Mouse (Mus musculus): ENCODE results near the gene 4930562C15Rik. TPM values are rescaled to one million over a fixed set of nuclear protein-coding genes. Genes with fewer than 3 reads are reported as not detected.
A peak's percentile ranks its signal among the peaks of the same experiment; 100 is the strongest.
"Not testable (repeated sequence)": the region's sequence is repeated elsewhere in the genome, so short reads cannot be mapped to it uniquely, and the experiment has no call there.

The 4930562C15Rik gene
- polyA plus RNA-seq (2015; fragmentation: Nextera tagmentation; extraction: Ambion mirVana) = 0.75 and 1.2 TPM in 2 replicates

DNA sequence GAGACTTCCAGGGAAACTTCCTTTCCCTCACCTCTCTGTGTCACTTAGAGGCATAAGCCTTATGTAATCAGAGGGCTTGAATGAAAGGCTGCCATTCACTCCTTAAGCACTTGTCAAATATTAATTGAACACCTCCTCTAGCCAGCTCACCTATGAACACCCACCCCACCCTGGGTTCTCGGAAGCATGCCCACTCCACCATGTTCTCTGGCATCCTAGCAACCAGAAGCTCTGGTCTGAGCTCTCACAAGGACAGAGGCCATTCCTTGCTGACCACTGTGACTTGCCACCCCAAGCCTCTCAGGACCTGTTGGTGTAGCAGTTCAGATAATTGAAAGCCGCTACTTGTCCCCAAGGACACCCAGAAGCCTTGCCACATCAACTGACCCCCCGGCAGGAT, at the start of gene 4930562C15Rik:
Gene 4930562C15Rik (plus strand): TSS at position 226 of the 400 bp plus-strand sequence.
- 90% methylated on average over 3 of the region's 3 CpGs for WGBS
- Histone ChIP-seq H3K9me3 (no peaks in the 10 kb centered on the region), H3K4me3 (no peak within 1 kb of the TSS), H3K27ac (no peak within 1 kb of the TSS), H3K9ac (no peak within 1 kb of the TSS), H3K27me3 (no peaks in the 10 kb centered on the region), H3K4me2 (replicated peaks) (no peak within 1 kb of the TSS), H3K36me3 (no peaks in the 10 kb centered on the region), H3K4me1 (no peaks in the 10 kb centered on the region)
- ATAC-seq (ENCODE audit: low FRiP score, low read depth) = no peak

GRCm38 (mm10) chr16:4785706-4786105, 49.5 kb upstream of the 4930562C15Rik start:
- no peak for ATAC-seq (ENCODE audit: low FRiP score, low read depth)
- WGBS = 84% methylated on average over 4 of the region's 4 CpGs
- peaks cover 51% of the 10 kb centered on the region for H3K4me1 ChIP-seq

DNA sequence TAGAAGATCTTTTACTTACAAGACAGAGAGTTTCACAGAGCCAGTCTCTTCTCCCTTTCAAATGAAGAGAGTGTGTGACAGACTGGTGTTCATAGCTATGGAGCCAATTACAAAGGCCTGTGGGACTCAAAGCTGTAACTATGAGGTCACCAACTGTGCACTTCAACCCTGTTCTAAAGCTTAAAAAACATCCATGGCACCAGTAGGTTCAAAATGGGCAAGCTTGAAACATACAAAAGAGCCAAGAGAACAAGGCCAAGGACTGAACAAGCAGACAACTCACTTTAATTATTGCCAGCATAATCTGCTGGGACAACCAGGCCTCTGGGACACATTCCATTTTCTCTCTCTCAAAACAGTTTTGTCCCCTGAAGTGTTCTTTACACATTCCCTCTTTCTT, 47.0 kb upstream of the 4930562C15Rik start:
- peaks cover 48% of the 10 kb centered on the region for H3K4me1 ChIP-seq
- peak overlapping the region; percentile 91 for H3K4me2 ChIP-seq (replicated peaks)
- ATAC-seq (ENCODE audit: low FRiP score, low read depth) = no peak
- no peaks in the 10 kb centered on the region for H3K27me3 ChIP-seq
- peaks cover 14% of the 10 kb centered on the region for H3K36me3 ChIP-seq
- H3K27ac ChIP-seq = no peak overlapping the region
- H3K9ac ChIP-seq = peak overlapping the region; percentile 25
- no peaks in the 10 kb centered on the region for H3K9me3 ChIP-seq
- peak overlapping the region; percentile 70 for H3K4me3 ChIP-seq

More at GRCm38 (mm10) chr16:4785706-4786105, 49.5 kb upstream of the 4930562C15Rik start:
- Histone ChIP-seq H3K27me3 (no peaks in the 10 kb centered on the region), H3K9ac (no peak overlapping the region), H3K4me2 (replicated peaks) (no peak overlapping the region), H3K36me3 (peaks cover 17% of the 10 kb centered on the region), H3K27ac (no peak overlapping the region), H3K9me3 (no peaks in the 10 kb centered on the region), H3K4me3 (no peak overlapping the region)

- Histone ChIP-seq H3K27me3 (no peaks in the 10 kb centered on the region), H3K27ac (peak overlapping the region; percentile 98), H3K4me1 (peaks cover 43% of the 10 kb centered on the region), H3K36me3 (peaks cover 7% of the 10 kb centered on the region; the same call in 1 of the 2 replicates), H3K4me3 (peak overlapping the region; percentile 70), H3K4me2 (replicated peaks) (peak overlapping the region; percentile 91), H3K9ac (peak overlapping the region; percentile 92), H3K9me3 (no peaks in the 10 kb centered on the region)
- peak; percentile 66 for ATAC-seq (ENCODE audit: low FRiP score, low read depth)
- 0% methylated on average over 29 of the region's 29 CpGs for WGBS
Measured at GRCm38 (mm10) chr16:4789311-4789768, 45.9 kb upstream of the 4930562C15Rik start.

DNA sequence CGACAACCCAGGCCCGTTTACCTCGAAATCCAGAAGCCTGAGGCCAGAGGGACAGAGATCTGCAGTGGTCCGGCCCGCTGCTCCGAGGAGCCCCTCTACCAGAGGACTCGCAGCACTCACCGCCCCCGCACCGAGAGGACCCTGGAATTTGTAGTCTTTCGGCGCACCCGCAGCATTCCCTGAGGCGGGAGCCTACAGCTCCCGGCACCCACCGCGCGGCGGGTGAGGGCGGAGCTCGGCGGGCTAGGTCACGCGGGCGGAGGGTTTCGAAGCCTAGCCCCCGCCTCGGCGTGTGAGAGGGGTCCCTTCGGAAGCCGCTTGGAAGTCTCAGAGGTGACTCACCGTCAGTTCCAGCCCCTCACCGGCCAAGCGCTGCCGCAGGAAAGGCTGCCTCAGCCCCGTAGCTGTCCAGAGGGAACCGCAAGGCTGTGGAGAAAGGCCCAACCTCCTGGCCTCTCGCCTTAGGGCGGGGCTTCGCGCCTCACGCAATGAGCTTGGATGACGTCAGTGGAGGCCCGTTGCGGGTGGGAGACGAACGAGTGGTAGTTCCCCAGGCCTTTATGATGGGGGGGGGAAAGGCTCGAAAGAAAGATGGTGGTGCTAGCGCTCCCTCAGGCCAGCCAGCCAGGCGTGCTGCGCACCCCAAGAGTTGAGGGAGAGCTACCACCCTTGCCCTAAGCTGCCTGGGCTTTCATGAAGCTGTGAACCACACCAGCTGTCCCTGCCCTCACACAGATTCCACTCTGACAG, 45.2 kb upstream of the 4930562C15Rik start, which contains the start of gene Cdip1:
Gene Cdip1 (minus strand): TSS at position 483 of the 750 bp plus-strand sequence.
- Histone ChIP-seq H3K9me3 (no peaks in the 10 kb centered on the region), H3K27ac (peak within 1 kb of the TSS; percentile 98), H3K4me1 (peaks cover 37% of the 10 kb centered on the region), H3K36me3 (peaks cover 7% of the 10 kb centered on the region; the same call in 1 of the 2 replicates), H3K9ac (peak within 1 kb of the TSS; percentile 92), H3K27me3 (no peaks in the 10 kb centered on the region), H3K4me3 (peak within 1 kb of the TSS; percentile 70), H3K4me2 (replicated peaks) (peak within 1 kb of the TSS; percentile 91)
- under 1% methylated on average over 51 of the region's 51 CpGs for WGBS
- ATAC-seq (ENCODE audit: low FRiP score, low read depth) = peak; percentile 99

DNA sequence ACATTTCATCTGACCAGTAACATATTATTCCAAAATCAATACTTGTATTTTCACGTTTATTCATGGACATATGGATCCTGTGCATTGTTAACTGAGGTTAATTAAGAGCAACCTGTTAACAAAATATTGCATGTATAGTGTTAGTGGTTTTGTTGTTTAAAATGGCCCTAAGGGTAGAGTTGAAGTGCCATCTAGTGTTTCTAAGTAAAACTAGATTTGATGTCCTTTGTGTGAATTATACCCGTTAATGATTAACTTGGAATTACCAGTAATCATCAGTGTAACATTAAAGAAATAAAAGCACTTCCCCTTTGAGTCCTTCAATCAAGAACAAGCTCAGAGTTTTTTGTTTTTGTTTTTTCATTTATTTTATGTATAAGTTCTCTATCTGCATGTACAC, 43.9 kb upstream of the 4930562C15Rik start:
- no peak overlapping the region for H3K27ac ChIP-seq

GRCm38 (mm10) chr16:4796631-4797030, 38.6 kb upstream of the 4930562C15Rik start:
- H3K4me2 ChIP-seq (replicated peaks) = no peak overlapping the region
- no peaks in the 10 kb centered on the region for H3K4me1 ChIP-seq
- no peak overlapping the region for H3K4me3 ChIP-seq
- no peak for ATAC-seq (ENCODE audit: low FRiP score, low read depth)
- no peaks in the 10 kb centered on the region for H3K36me3 ChIP-seq
- no peak overlapping the region for H3K27ac ChIP-seq
- WGBS = 83% methylated on average over 4 of the region's 4 CpGs
- no peak overlapping the region for H3K9ac ChIP-seq
- H3K9me3 ChIP-seq = no peaks in the 10 kb centered on the region
- H3K27me3 ChIP-seq = no peaks in the 10 kb centered on the region

More for the DNA sequence above, 43.9 kb upstream of the 4930562C15Rik start:
- WGBS = 70% methylated on average over 2 of the region's 2 CpGs
- ATAC-seq (ENCODE audit: low FRiP score, low read depth) = no peak
- H3K4me2 ChIP-seq (replicated peaks) = no peak overlapping the region
- no peaks in the 10 kb centered on the region for H3K27me3 ChIP-seq
- peaks cover 25% of the 10 kb centered on the region for H3K4me1 ChIP-seq
- H3K9ac ChIP-seq = no peak overlapping the region
- no peaks in the 10 kb centered on the region for H3K9me3 ChIP-seq
- H3K36me3 ChIP-seq = peaks cover 7% of the 10 kb centered on the region; the same call in 1 of the 2 replicates
- H3K4me3 ChIP-seq = no peak overlapping the region

- H3K4me2 ChIP-seq (replicated peaks) = no peak overlapping the region
Measured at GRCm38 (mm10) chr16:4818349-4818748, 16.9 kb upstream of the 4930562C15Rik start.

GRCm38 (mm10) chr16:4824466-4824865, 10.8 kb upstream of the 4930562C15Rik start:
- WGBS = 86% methylated on average over 5 of the region's 5 CpGs
- H3K36me3 ChIP-seq; H3K9me3 ChIP-seq; H3K9ac ChIP-seq; H3K27me3 ChIP-seq; H3K27ac ChIP-seq; ATAC-seq (ENCODE audit: low FRiP score, low read depth); H3K4me3 ChIP-seq; H3K4me1 ChIP-seq; H3K4me2 ChIP-seq (replicated peaks): not testable (repeated sequence)

More at GRCm38 (mm10) chr16:4818349-4818748, 16.9 kb upstream of the 4930562C15Rik start:
- no peak overlapping the region for H3K4me3 ChIP-seq
- H3K9me3 ChIP-seq = peaks cover 7% of the 10 kb centered on the region
- H3K9ac ChIP-seq = no peak overlapping the region
- H3K4me1 ChIP-seq = no peaks in the 10 kb centered on the region
- 89% methylated on average over 3 of the region's 3 CpGs for WGBS
- no peaks in the 10 kb centered on the region for H3K36me3 ChIP-seq
- no peaks in the 10 kb centered on the region for H3K27me3 ChIP-seq
- no peak for ATAC-seq (ENCODE audit: low FRiP score, low read depth)
- H3K27ac ChIP-seq = no peak overlapping the region

DNA sequence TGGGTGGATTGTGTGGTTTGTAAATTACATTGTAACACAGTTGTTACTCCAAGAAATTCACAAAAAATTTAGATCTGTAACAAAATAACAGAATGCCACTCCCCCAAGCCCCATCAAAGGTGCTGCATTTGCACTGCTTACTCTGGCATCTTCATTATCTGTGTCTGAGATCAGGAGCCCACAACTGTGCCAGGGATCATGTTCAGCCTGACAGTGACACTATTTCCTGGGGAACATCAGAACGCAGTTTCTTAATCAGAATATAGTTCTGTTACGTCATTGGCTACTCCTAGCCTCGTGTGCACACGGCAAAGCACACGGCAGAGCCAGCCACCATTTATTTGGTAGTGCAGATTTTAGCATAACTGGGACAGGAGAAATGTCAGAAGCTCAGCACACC, 7.6 kb upstream of the 4930562C15Rik start:
- H3K36me3 ChIP-seq = no peaks in the 10 kb centered on the region
- 91% methylated on average over 5 of the region's 5 CpGs for whole genome bisulfite sequencing
- ATAC-seq (ENCODE audit: low FRiP score, low read depth) = no peak
- no peaks in the 10 kb centered on the region for H3K27me3 ChIP-seq
- H3K27ac ChIP-seq = no peak overlapping the region
- H3K4me1 ChIP-seq = no peaks in the 10 kb centered on the region
- H3K4me3 ChIP-seq = no peak overlapping the region
- H3K9ac ChIP-seq = no peak overlapping the region
- H3K9me3 ChIP-seq = no peaks in the 10 kb centered on the region
- no peak overlapping the region for H3K4me2 ChIP-seq (replicated peaks)

DNA sequence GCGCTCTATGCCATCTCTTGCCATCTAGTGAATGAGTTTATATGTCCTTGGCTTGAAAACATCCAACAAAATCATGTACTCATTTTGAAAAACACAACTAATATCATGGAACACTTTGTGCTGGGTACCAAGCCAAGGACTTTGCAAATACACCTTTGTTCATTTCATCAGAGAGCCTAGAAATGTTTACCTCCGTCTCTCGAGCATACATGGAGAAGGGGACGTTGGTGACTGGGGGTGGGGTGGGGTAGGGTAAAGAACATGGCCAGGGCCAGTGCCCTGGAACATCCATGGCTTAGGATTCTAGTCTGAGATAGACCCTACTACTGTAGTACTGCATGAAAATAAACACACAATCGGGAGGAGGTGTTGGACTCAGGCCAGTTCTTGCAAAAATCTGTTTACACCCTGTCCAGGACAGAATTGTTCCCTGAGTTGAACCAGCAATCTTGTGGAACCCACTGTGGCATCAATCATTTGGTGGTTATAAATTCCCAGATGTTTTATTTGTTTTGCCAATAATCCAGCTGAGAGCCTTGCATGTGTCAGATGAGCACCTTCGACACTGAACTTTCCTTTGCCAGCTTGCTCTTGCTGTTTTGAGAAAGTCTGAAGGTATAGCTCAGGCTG, 5.8 kb upstream of the 4930562C15Rik start:
- no peaks in the 10 kb centered on the region for H3K4me1 ChIP-seq
- 78% methylated on average over 6 of the region's 6 CpGs for WGBS
- H3K4me3 ChIP-seq = no peak overlapping the region
- H3K9me3 ChIP-seq = no peaks in the 10 kb centered on the region
- H3K27me3 ChIP-seq = no peaks in the 10 kb centered on the region
- no peak overlapping the region for H3K4me2 ChIP-seq (replicated peaks)
- H3K36me3 ChIP-seq = no peaks in the 10 kb centered on the region
- no peak for ATAC-seq (ENCODE audit: low FRiP score, low read depth)
- no peak overlapping the region for H3K9ac ChIP-seq
- H3K27ac ChIP-seq = no peak overlapping the region

DNA sequence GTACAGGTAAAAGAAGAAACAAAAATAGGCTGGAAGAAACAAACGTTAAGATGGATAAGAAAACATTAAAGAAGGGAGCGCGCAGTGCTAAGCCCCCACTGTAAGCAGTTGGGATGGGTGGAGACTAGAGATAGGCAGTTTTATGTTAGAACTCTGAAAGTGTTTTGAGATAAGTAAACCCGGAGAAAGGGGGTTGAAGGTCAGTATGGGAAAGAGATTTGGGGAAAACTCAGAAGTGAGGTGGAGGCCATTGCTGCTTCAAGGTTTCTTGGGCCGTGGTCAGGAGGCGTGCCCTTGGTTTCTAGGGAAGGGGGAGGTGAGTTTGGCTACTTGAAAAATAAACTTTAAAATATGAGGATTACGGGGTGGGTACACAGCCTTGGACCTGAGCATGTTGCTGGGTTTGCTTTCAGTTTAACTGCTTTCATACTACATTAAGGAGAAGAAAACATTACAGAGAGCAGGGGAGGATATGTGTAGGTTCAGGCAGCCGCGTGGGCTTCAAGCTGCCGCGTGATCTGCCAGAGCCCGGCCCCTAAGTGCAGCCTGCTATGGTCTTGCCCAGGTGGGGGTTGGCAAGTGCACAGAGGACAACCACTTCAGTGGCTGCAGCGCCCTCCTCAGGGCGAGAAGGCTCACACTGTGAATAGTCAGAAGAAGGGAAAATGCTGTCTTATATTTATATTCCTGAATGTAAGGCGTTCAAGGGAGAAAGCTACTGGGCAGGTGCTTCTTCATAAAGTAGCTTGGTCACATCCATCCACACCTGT, 3.4 kb upstream of the 4930562C15Rik start:
- no peaks in the 10 kb centered on the region for H3K27me3 ChIP-seq
- no peak overlapping the region for H3K4me3 ChIP-seq
- H3K9ac ChIP-seq = no peak overlapping the region
- ATAC-seq (ENCODE audit: low FRiP score, low read depth) = no peak
- no peaks in the 10 kb centered on the region for H3K9me3 ChIP-seq
- H3K36me3 ChIP-seq = no peaks in the 10 kb centered on the region
- no peak overlapping the region for H3K4me2 ChIP-seq (replicated peaks)
- WGBS = 71% methylated on average over 15 of the region's 15 CpGs
- no peak overlapping the region for H3K27ac ChIP-seq
- no peaks in the 10 kb centered on the region for H3K4me1 ChIP-seq

Measured in limb, embryonic 13.5 days (tissue).